Mouse (Mus musculus) embryo, embryonic 11.5 days (tissue): ENCODE measurements around the gene Rps27.

Source experiments
- DNase-seq: peaks from one replicate; pipeline ENCODE4 v3.0.0-alpha.2; 2012; ENCODE audit warnings: low read depth, low spot score

Rps27 gene

DNA sequence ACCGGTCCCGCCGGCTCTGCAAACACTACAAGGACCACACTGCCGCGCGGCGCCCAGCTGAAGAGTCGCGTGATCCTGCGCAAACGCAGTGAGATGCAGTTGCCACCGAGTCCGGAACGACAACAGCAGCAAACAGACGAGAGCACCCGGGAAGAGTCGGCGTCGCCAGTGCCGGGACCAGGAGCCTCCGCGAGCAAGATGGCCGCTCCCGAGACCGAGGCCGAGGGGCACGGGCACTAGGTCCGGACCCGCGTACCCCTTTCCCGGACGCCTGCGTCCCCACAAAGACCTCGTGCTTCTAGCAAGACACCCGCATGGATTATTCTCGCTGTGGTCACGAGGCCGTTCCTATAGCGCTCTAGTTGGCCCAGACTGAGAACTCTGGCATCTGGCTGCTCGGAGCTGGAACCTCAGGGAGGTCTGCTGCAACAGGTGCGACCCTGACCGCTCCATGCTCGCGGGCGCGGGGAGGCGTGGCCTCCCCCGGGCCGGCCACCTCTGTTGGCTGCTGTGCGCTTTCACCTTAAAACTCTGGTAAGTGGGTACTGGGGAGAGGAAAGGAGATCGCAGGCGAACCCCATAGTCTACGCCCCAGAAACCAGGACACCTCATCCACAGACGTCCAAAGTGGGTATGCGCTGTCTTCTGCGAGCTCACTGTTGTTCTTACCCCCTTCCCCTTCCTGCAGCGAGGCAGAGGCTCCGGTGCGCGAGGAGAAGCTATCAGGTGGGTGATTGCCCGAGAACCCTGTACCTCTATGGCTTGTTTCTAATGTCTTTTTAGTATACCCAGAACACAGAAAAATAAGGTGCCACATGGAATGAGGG lies 18.3 kb upstream of the Rps27 start, which contains the start of gene Jtb:
Gene Jtb, plus strand, starts transcription at position 91 of the 827 bp plus-strand sequence.
- DNase-seq, result peak; percentile 89

DNA sequence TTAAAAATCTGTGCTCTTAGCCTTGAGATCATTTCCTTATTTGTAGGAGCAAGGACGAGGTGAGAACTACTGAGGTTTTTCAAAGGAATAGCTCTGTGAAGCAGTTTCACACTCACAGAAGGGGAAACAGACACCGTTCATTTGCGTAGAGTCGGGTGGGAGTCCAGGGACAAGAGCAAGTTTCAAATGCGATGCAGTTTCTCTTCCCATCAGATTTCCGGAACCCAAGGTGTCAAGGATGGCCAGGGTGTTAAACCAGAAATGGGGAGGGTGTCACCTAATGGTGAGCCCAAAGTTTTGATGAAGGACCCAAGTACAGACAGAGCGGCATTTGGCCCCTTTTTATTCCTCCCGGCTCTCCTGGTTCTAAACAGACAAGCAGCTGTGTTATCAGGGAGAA lies 17.6 kb upstream of the Rps27 start:
- no peak for DNase-seq

DNA sequence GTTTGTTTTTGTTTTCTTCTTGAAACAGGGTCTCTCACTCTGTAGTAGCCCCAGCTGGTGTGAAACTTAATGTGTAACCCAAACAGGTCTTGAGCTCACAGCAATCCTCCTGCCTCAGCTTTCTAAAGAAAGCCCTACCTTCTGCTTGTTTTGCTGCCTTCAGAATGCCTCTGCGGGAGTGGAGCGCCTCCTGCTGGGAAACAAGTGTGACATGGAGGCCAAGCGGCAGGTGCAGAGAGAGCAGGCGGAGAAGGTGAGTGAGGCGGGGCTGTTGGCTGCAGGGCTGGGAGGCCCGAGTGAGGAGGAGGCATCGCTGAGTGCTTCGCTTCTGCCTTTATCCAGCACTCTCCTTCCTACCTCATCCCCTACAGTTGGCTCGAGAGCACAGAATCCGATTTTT lies 10.9 kb upstream of the Rps27 start:
- DNase-seq, result no peak

DNA sequence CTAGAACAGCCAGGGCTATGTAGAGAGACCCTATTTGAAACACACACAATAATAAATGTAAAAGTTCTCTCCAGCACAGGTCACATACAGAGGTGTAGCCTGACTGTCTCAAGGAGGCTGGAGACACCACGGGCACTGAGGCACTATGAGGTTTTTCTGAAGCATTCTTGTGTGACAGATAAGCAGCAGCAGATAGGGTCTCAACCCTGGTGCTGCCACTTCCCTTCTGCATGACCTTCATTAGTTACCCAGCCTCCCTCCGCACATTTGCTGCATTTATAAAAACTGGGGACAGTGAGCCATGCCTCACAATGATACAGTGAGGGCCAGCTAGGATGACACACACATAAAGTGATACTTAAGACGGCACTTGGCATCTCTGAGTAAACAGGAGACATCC lies 9.5 kb upstream of the Rps27 start:
- DNase-seq, result no peak

DNA sequence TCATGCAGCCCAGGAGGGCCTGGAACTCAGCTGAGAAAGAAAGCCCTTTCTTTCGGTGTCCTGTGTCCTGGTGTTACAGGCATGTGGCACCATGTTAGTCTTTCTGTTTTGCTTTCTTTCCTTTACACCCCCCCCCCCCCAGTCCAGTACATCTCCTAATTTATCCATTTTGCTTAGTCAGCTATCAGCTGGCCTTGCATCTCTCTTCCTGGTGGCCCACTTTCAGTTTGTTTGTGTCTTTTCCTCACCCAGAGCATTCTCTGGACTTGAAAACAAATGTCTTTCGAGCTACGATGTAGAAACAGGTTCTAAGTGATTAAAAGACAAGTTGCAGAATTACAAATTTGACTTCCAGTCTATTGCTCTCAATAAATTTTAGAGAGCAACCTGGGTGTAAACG lies 9.0 kb upstream of the Rps27 start:
- DNase-seq, result no peak

DNA sequence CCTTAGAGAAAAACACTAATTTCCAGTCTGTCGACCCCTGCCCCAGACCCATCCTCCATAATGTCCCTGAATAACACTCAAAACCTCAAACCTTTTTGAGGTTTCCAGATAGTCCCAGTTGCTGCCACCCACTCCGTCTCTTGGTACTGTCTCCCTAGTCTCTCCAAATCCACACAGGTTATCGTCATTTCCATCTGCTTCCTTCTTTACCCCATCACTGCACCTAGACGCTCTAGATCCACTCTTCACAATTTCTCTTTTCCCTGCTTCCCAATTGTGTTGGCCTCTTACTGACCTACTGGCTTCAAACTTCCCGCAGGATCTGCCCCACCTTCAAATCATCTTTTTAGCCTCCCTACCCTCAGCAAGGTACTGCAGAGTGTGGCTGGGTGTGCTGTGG lies 7.7 kb upstream of the Rps27 start:
- DNase-seq, result no peak

DNA sequence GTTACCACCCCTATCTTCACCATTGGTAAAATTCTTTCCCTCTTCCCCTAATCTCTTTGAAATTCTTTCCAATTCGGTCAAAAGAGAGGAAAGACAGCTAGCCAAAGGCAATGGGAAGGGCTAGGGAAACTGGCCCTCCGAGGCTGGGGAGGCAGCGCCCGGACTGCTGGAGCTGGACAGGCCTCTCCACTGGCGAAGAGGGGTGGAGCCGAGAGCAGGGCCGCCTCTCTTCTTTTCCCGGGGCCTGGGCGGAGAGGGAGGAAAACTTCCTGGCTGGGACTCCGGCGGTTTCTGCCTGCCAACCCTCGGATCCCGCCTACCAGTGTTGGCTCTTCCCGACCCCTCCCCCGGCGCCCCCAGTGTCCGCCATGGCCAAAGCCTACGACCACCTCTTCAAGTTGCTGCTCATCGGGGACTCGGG lies 7.1 kb upstream of the Rps27 start:
- DNase-seq, result peak; percentile 32

DNA sequence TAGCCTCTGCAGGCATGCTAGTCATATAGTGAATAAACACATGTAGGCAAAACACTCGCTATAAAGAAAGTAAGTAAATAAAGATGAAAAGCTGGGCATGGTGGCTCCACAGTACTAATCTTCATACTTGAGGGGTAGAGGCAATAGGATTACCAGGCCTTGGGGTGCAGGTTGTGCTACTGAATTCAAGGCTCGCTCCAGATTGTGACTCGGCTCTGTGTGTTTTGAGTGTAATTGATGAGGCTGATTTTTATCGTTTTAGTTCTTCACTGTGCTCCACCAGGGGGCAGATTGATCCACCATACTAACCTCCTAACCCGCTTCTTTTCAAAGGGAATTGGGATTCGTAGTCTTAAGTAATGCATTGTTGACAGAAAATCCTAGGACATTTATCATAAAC lies 6.6 kb upstream of the Rps27 start:
- peak; percentile 42 for DNase-seq

DNA sequence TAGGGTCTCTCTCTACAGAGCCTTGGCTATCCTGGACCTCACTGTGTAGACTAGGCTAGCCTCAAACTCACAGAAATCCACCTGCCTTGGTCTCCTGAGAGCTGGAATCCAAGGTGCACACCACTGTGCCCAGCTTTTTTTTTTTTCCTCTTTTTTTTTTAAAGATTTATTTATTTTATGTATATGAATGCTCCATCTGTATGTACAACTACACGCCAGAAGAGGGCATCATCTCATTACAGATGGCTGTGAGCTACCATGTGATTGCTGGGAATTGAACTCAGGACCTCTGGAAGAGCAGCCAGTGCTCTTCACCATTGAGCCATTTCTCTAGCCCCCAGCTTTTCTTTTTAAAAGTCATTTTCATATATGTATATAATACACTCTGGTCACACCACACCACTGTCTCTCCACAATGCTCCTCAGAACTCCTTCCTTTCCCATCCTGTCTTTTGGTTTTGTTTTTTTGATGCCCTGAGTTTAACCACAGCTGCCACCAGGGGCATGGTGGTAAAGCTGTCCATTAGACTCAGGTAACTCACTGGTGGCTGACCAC lies 2.5 kb upstream of the Rps27 start:
- no peak for DNase-seq

DNA sequence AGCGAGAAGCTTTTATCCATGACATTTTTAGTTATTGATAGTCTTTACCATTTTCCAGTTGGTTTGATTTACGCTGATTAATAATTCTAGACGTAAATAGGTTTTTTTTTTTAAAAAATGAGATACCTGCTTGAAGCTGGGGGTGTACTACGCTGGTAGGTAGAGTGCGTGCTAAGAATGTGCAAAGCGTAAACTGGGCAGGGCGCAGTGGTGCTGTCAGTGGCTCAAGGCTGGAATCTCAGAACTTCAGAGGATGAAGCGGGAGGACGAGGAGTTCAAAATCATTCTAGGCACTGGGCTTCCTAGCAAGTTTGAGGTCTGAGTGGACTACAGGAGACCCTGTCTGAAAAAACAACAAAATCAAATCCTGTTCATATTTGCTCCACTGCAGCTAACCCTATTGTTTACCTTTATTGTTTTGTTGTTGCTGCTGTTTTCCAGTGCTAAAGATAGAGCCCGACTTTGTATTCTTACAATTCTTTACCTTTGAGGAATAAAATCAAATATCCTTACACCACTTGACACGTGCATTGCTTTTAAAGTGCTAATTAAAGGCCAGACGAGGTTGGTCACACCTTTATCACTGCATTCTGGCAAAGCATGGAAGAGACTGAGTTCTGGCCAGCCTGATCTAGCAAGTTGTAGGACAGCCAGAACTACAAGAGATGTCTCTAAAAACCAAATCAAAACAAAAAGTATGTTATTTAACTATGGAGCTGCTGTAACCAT lies 669 bp upstream of the Rps27 start:
- DNase-seq, result no peak

DNA sequence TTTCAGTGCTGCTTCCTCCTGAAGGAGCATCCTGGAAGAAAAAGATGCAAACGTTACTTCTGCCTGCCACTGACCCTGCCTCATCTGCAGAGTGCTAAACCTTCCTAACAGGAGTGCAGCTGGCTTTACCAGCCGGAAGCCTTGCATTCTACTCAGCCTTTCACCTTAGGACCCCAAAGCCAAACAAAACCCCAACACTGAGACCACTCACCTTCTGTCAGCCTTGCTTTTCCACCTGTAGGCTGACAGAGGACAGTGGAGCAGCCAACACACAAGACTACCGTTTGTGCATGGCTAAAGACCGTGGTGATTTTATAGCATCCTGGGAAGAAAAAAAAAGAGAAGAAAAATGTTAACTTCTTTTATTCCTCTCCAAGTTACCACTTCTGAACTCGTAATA lies 728 bp downstream of the Rps27 start:
- no peak for DNase-seq

DNA sequence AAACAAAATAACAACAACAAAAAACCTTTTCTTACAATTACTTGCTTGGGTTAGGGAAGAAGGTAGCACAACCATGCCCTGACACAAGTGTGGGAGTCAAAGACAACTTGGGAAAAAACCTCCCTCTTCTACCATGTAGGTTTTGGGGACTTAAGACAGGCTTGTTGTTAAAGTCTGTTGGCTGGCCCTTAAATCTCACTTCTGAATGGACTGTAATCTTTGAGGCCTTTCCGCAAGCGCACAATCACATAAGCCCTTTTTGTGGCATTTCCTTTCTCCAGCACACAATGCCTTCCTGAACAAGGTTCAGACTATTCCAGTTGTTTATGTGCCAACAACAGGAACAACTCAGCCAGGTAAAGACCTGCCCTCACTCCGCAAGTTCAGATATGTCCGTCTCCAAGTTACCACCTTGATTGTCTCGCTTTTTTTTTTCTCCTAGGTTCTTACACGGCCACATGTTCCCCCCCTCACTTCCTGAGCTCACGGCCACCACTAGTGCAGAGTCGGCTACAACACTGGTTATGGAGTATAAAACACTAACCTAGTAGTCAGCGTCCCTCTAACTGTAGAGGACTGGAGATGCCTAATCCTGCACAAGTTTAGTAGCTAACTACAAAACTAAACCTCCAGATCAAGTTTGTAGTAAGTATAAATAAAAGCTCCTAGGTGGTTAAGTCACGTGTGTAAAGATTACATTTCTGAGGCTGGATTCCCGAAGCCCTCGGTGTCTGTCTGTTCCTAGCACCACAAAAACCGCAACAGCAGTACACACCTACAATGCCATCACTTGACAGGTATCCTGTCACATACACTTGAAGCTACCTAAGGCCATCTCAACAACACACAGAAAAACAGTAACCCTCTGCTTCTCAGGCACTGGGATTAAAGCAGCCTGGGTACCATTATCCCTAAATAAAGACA lies 1.7 kb downstream of the Rps27 start:
- no peak for DNase-seq

DNA sequence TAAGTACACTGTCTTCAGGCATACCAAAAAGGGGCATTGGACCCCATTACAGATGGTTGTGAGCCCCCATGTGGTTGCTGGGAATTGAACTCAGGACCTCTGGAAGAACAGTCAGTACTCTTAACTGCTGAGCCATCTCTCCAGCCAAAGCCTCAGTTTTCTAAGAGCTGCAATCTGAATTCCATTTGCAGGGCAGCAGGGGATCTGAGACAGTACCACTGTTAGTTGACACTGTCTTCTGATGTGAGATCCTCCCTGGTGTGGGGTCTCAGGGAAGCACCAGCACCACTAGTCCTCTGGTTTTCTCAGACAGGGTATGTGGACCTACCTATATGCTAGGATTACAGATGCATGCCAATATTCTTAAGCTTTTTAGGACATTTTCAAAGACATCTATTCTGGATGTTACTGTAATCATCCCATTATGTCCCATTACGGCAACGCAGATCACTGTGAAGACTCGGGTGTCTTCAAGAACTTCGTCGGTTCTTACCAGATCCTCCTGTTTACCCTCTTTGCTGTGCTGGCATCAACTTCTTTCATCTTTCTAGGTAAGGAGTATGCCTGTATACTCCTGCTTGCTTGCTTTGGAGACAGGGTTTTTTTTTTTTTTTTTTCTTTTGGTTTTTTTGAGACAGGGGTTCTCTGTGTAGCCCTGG lies 3.4 kb downstream of the Rps27 start:
- no peak for DNase-seq

DNA sequence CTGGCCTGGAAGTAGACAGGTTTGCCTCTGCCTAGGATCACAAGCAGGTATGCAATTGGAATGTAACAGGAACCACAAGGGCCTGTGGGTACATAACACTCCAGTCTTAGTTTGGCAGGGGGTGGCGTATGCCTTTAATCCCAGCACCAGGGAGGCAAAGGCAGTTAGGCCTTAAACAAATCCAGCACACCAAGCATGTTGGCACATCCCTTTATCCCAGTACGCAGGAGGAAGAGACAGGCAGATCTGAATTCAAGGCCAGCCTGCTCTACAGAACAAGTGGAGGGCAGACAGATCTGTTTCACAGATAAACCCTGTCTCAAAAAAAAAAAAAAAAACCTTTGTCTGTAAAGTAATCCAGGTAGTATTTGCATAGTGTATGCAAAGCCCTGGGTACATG lies 4.8 kb downstream of the Rps27 start:
- DNase-seq, result no peak

DNA sequence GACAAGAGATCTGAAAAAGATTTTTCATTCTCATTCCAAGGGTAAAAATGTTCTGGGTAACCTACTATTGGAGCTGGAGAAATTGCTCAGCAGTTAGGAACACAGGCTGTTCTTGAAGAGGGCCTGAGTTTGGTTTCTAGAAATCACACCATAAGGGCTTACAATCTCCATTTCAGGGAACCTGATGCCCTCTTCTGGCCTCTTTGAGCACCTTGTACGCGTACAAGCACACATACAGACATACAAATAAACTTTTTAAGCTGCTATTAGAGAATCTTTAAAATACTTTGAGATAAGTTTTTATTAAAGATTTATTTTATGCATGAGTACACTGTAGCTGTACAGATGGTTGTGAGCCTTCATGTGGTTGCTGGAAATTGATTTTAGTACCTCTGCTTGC lies 8.9 kb downstream of the Rps27 start:
- no peak for DNase-seq

DNA sequence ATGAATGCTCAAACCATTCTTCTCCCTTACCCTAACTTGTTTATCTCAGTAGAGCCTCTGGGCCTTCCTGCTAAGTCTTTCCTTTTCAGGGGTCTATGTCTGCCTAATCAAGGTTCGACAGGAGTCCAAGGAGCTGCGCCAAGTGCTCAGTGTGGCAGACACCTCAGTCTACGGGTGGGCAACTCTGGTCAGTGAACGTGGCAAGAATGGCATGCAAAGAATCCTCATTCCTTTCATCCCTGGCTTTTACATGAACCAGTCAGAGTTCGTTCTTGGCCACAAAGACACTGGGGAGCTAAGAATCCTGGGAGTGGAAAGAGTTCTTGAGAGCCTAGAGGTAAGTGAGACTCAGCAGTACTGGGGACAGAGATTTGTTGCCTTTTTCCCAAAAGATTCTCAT lies 9.8 kb downstream of the Rps27 start:
- DNase-seq, result no peak

DNA sequence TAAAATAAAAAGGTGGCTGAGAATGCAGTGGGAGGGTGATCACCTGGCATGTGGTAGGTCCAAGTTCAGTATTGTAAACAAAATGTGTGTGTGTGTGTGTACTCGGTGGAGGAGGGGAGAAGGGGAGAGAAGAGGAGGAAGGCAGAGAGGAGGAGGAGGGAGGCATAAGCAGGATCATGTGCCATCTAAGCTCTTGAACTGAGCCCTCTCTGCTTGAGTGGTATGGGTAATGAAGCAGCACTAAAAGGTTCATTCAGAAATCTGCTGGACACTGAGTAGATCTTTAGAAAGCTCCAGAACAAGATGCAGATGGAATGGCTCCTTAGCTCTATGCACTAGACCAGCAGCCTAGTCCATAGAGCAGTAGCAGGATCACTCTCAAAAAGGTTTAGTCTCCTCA lies 10.6 kb downstream of the Rps27 start:
- no peak for DNase-seq

DNA sequence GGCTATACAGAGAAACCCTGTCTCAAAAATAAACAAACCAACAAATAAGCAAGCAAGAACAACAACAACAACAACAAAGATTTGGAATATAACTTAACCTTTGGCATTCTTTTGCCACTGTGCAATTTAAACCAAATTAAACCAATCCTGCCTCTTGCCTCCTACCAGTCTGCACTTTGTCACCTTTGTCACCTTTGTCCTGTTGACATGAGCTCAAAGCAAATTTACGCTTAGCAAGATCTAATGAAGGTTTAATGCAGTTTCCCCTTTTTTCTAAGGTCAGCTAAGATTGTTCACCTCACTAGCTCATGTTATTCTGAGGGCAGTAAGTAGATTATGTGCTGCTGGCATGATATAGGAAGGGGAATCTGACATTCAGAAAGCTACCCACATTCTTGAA lies 15.9 kb downstream of the Rps27 start:
- DNase-seq, result no peak

DNA sequence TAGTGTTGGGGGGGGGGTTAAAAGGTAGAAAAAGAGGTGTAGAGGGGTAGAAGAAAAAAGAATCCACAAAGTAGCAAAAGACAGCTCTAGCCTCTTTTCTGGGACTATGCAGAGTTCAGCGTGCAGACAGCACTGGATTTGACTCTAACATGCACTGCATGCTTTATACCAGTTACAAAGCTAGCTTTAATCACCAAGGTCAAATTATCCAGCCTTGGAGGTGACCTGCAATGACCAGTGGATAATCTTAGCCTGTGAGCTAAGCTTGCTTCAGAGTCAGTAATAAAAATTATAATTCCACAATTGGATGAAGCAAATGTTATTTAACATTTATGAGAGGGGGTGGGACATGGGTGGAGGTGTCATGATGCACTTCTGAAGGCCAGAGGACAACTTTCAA lies 17.8 kb downstream of the Rps27 start:
- no peak for DNase-seq

DNA sequence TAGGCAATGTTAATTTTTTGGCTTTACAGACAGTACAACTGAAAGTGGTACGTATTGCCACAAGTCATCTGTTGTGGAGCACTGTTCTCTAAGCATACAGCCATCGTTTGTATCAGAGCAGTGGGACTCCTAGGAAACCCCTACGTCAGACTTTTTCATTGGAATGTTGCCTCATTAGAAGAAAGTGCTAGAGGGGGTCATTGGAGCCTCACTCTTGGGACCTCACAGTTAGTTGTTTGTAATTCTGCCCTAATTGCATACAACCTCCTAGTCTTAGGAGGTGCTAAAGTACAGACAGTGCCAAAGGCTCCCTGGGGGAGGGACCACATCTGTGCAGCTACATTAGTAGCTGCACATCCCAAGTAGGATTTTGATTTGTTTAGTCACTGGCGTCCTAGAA lies 18.7 kb downstream of the Rps27 start:
- DNase-seq, result no peak

DNA sequence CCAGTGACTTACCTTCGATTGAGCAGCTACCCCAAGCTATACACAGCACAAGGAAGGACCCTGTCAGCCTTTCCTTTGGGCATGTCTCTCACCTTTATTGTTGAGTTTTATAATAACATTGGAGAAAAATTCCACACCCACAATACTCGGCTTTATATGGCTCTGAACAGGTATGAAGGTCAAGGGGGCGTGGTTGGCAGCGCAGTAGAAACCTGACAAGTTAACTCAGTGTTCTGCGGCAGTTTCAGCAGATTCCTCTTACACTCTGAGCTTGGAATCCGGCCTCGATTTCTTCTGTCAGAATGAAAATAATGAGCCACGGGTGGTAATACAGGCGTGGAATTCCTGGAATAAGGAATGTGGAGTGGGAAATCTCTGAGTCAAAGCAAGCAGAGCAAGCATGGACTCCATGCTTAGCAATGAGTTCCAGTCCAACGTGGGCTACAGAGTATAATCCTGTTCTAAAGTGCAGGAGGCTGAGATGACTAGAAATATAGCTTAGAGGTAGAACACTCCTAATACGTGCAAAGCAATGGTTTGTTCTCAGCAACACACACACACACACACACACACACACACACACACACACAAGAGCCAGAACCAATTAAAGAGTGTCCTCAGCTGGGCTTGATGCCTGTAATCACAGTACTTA lies 22.5 kb downstream of the Rps27 start:
- DNase-seq, result no peak
